Mouse (Mus musculus) heart, postnatal 0 days (tissue): Measurements from ENCODE around the gene BC034090. TPM values are rescaled to one million over a fixed set of nuclear protein-coding genes. Genes with fewer than 3 reads are reported as not detected.
A peak's percentile ranks its signal among the peaks of the same experiment; 100 is the strongest.

ENCODE experiments used
- ATAC-seq: fragments of 200-750 bp; cut with Nextera tagmentation; 2 replicates; pipeline ENCODE4 v1.8.0; 2017; ENCODE audit warnings: low read depth, moderate number of reproducible peaks, moderate library complexity; ENCODE audit not compliant: insufficient read depth
- DNase-seq: peaks from one replicate; pipeline ENCODE4 v3.0.0-alpha.2; 2016; ENCODE audit warnings: low spot score
- H3K27ac ChIP-seq: fragments of 300-500 bp; sonication (generic); 2 replicates; pipeline ENCODE4 v1.5.1; 2014; ENCODE audit warnings: low read depth, mild to moderate bottlenecking
- H3K27me3 ChIP-seq: fragments of 300-500 bp; sonication (generic); 2 replicates; pipeline ENCODE4 v1.6.1; 2014; ENCODE audit warnings: low read length, mixed read lengths; ENCODE audit not compliant: control insufficient read depth, insufficient read depth
- H3K36me3 ChIP-seq: fragments of 300-500 bp; sonication (generic); replicated peaks from 2 replicates; pipeline ENCODE4 v1.6.1; 2014; ENCODE audit warnings: low read length, mixed read lengths; ENCODE audit not compliant: control insufficient read depth, insufficient read depth
- H3K4me1 ChIP-seq: fragments of 300-500 bp; sonication (generic); 2 replicates; pipeline ENCODE4 v1.6.1; 2014; ENCODE audit warnings: antibody characterized with exemption; ENCODE audit not compliant: control insufficient read depth, insufficient read depth
- H3K4me2 ChIP-seq: fragments of 300-500 bp; sonication (generic); 2 replicates; pipeline ENCODE4 v1.6.1; 2014; ENCODE audit warnings: low read depth, mild to moderate bottlenecking, low read length, moderate library complexity
- H3K4me3 ChIP-seq: fragments of 300-500 bp; sonication (generic); 2 replicates; pipeline ENCODE4 v1.5.1; 2014; ENCODE audit warnings: low read depth, low read length
- H3K9ac ChIP-seq: fragments of 300-500 bp; sonication (generic); replicated peaks from 2 replicates; pipeline ENCODE4 v1.6.1; 2014; ENCODE audit warnings: low read depth, low read length, mixed read lengths
- H3K9me3 ChIP-seq: fragments of 300-500 bp; sonication (generic); replicated peaks from 2 replicates; pipeline ENCODE4 v1.6.1; 2016; ENCODE audit warnings: low read length; ENCODE audit not compliant: control insufficient read depth
- CTCF ChIP-seq: IDR thresholded peaks from 2 replicates; pipeline ENCODE4 v1.5.1; 2016; ENCODE audit warnings: antibody characterized with exemption, control low read depth, low read depth
- EP300 ChIP-seq: IDR thresholded peaks from 2 replicates; pipeline ENCODE4 v1.6.1; 2016; ENCODE audit warnings: antibody characterized with exemption, low read depth
- WGBS: fragments of 180-500 bp; shearing (Covaris S2); extraction: QIAGEN DNeasy Blood & Tissue Kit; methylation state at CpG from one replicate; pipeline ENCODE4 v1.1.7; 2014; 5-methylcytosine and 5-hydroxymethylcytosine counted together
- polyA plus RNA-seq: library from polyadenylated mRNA; unstranded; fragments of >200 nt; fragmentation: Nextera tagmentation; extraction: Ambion mirVana; gene quantifications from 2 replicates; pipeline ENCODE4 v1.2.1, GENCODE M21; 2015
- total RNA-seq: library from RNA; depleted of rRNA; stranded (reverse); fragments of >200 nt; gene quantifications from 2 replicates; pipeline ENCODE4 v1.2.3, GENCODE M21; 2014; ENCODE audit warnings: low replicate concordance

Gene BC034090
- total and polyA plus RNA-seq, 2 experiments from 2014 or later, result 9.7 to 82.1 TPM

DNA sequence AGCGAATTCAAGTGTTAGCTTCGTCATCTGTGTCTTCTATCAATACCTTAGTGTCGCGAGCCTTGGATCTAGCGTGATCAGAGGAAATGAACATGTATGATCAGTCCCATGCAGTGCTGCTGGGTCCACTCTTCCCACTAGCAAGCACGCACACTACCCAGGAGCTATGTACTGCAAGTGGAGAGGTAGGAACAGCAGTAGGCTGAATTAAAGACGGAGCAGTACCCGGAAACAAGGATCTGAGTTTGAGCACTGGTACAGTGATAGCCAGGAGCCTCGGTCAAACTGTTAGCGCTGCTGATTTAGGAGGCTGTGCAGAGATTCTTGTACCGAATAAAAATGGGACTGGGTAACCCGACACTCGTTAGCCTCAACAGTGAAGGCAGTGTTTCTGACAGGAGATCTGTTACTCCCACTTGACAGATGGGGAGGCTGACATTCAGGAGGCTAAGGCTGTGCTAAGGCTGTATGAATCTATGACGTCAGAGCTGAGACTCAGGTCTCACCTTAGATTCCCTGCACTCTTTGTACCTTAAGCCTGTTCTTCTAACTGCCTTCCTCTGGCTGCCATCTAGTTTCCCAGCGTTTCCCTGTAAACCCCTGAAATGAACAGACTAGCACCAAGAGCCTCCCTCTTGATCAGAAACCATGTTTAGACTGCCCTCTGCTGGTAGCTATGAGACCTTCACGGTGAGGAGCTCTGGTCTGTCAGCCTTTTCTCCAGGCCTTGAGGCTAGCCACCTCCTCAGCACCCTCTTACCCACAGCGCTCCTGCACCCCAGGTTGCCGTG is 37.0 kb upstream of the BC034090 start:
- Histone ChIP-seq H3K9ac (no peak overlapping the region), H3K4me2 (no peak overlapping the region), H3K36me3 (peaks cover 33% of the 10 kb centered on the region), H3K9me3 (no peaks in the 10 kb centered on the region), H3K4me3 (no peak overlapping the region), H3K27me3 (no peaks in the 10 kb centered on the region), H3K27ac (no peak overlapping the region), H3K4me1 (no peaks in the 10 kb centered on the region)
- ATAC-seq (peak; percentile 87), DNase-seq (peak; percentile 78)
- TF ChIP-seq EP300 (no peak), CTCF (peak; percentile 87)
- 57% methylated on average over 18 of the region's 18 CpGs for WGBS

DNA sequence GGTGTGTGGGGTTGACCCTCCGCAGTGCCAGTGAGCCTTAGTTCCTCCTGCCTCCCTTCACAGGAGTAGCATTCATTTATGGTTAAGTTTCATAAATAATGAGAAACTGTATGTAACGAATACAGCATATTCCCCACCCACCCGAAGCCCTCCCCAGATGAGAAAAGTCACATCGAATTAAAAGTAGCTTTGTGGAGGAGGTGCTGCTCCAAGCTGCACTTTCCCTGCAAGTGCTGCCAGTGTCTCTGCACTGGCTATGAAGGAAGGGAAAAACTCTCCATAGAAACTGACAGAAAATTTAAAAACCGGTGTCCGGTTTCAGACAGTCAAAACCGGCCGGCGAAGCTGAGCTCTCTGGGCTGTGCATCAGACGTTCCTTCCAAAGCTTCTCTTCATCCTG is 36.1 kb upstream of the BC034090 start:
- Histone ChIP-seq H3K9ac (no peak overlapping the region), H3K4me3 (no peak overlapping the region), H3K27me3 (no peaks in the 10 kb centered on the region), H3K36me3 (peaks cover 33% of the 10 kb centered on the region), H3K4me2 (no peak overlapping the region), H3K4me1 (no peaks in the 10 kb centered on the region), H3K9me3 (no peaks in the 10 kb centered on the region), H3K27ac (no peak overlapping the region)
- ATAC-seq (no peak), DNase-seq (no peak)
- 86% methylated on average over 10 of the region's 10 CpGs for WGBS
- TF ChIP-seq CTCF (no peak), EP300 (no peak)

DNA sequence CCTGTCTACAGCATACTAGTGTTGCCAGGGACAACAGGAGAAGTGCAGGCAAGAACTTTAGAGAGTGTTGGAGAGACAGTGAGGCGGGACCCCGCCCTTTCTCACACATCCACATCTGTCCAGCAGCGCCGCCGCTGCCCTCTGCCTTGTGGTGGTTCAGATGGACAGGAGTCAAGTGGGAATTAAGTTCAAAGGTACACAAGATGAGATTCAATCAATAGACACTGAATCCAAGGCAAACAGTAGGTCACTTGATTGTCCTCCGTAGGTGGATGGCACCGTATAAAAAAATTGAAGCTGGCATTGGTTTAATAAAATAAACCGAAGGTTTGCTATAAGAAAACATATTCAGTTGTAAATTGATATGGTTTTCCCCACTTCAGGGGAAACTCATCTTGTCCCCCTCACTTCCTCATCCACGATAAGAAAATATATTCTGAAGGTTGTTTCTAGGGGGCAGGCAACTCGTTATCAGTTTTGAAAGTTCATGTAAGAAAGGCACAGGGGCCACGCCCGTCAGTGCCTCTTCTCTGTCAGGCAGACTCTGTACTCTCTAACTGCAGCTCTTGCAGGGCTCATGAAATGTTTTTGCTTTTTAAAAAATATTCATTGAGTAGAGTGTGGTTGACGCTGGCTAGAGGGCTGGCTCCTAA is 32.3 kb upstream of the BC034090 start:
- ATAC-seq (no peak), DNase-seq (no peak)
- Histone ChIP-seq H3K4me1 (no peaks in the 10 kb centered on the region), H3K9ac (no peak overlapping the region), H3K27ac (no peak overlapping the region), H3K36me3 (peaks cover 13% of the 10 kb centered on the region), H3K4me3 (no peak overlapping the region), H3K9me3 (no peaks in the 10 kb centered on the region), H3K4me2 (no peak overlapping the region), H3K27me3 (no peaks in the 10 kb centered on the region)
- no peak for TF ChIP-seq CTCF
- no peak for TF ChIP-seq EP300
- WGBS, result 67% methylated on average over 13 of the region's 13 CpGs

DNA sequence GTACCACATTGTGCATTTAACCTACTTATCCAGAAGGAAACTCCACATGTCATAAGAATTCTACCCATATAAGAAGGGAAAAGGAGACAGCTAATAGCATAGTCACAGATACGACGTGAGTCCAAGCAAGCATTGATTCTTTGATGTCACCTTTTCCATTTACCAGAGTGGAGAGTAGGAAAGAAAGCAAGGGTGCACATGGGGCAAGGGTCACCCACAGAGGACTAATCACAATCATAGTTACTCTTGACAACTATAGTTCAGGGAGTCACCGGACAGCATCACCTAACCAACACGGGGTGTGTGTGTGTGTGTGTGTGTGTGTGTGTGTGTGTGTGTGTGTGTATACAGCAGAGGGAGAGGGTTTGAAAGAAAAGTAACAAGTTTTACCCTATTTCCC is 31.5 kb upstream of the BC034090 start:
- 84% methylated on average over 4 of the region's 4 CpGs for WGBS
- Histone ChIP-seq H3K9me3 (no peaks in the 10 kb centered on the region), H3K4me3 (no peak overlapping the region), H3K27ac (no peak overlapping the region), H3K4me2 (no peak overlapping the region), H3K27me3 (no peaks in the 10 kb centered on the region), H3K36me3 (peaks cover 11% of the 10 kb centered on the region), H3K4me1 (no peaks in the 10 kb centered on the region), H3K9ac (no peak overlapping the region)
- TF ChIP-seq CTCF, result no peak
- no peak for TF ChIP-seq EP300
- no peak for ATAC-seq
- DNase-seq, result no peak

DNA sequence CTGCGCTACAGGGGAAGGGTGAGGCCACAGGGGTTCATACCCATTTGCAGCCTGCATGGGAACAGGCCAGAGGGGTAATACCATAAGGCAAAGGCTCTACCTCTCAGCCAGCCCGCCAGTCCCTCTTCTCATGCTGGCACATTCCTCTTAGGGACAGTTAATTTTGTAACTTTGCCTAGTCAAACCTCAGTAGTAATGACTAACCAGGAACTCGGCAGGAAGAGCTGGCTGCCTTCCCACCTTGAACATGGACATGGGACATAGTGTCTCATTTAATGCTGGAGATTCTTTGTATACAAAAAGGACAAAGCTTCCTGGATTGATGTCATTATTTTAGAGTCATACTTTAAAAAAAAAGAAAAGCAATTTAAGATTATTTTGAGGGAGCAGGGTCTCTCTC is 30.7 kb upstream of the BC034090 start:
- Histone ChIP-seq H3K36me3 (peaks cover 3% of the 10 kb centered on the region), H3K4me2 (no peak overlapping the region), H3K27ac (no peak overlapping the region), H3K9ac (no peak overlapping the region), H3K9me3 (no peaks in the 10 kb centered on the region), H3K27me3 (no peaks in the 10 kb centered on the region), H3K4me3 (no peak overlapping the region), H3K4me1 (no peaks in the 10 kb centered on the region)
- WGBS, result 65% methylated on average over 3 of the region's 3 CpGs
- ATAC-seq (no peak), DNase-seq (no peak)
- TF ChIP-seq EP300, result no peak
- no peak for TF ChIP-seq CTCF
